Mouse (Mus musculus) hindbrain, embryonic 11.5 days (tissue): ENCODE results near the gene Dnajc6. TPM values are rescaled to one million over a fixed set of nuclear protein-coding genes. Genes with fewer than 3 reads are reported as not detected.

Experiments used
- ATAC-seq: fragments of 200-750 bp; cut with Nextera tagmentation; 2 replicates; pipeline ENCODE4 v1.8.0; 2017; ENCODE audit warnings: mild to moderate bottlenecking, moderate TSS enrichment, moderate library complexity; ENCODE audit not compliant: low FRiP score
- DNase-seq: peaks from one replicate; pipeline ENCODE4 v3.0.0-alpha.2; 2015; ENCODE audit warnings: low spot score
- H3K27ac ChIP-seq: fragments of 300-500 bp; sonication (generic); 2 replicates; pipeline ENCODE4 v1.5.1; 2014; ENCODE audit warnings: mild to moderate bottlenecking, low read depth, low read length
- H3K27me3 ChIP-seq: fragments of 300-500 bp; sonication (generic); 2 replicates; pipeline ENCODE4 v1.6.1; 2014; ENCODE audit warnings: mild to moderate bottlenecking, low read length, moderate library complexity, mixed read lengths; ENCODE audit not compliant: control insufficient read depth, insufficient read depth
- H3K36me3 ChIP-seq: fragments of 300-500 bp; sonication (generic); 2 replicates; pipeline ENCODE4 v1.6.1; 2014; ENCODE audit warnings: mild to moderate bottlenecking, low read length, moderate library complexity, mixed read lengths; ENCODE audit not compliant: control insufficient read depth, insufficient read depth
- H3K4me1 ChIP-seq: fragments of 300-500 bp; sonication (generic); replicated peaks from 2 replicates; pipeline ENCODE4 v1.6.1; 2014; ENCODE audit warnings: low read length, mixed read lengths; ENCODE audit not compliant: control insufficient read depth, insufficient read depth
- H3K4me2 ChIP-seq: fragments of 300-500 bp; sonication (generic); replicated peaks from 2 replicates; pipeline ENCODE4 v1.6.1; 2014; ENCODE audit warnings: mild to moderate bottlenecking, low read depth, low read length
- H3K4me3 ChIP-seq: fragments of 300-500 bp; sonication (generic); 2 replicates; pipeline ENCODE4 v1.5.1; 2014; ENCODE audit warnings: low read depth, low read length
- H3K9ac ChIP-seq: fragments of 300-500 bp; sonication (generic); 2 replicates; pipeline ENCODE4 v1.6.1; 2014; ENCODE audit warnings: low read depth, low read length
- H3K9me3 ChIP-seq: fragments of 300-500 bp; sonication (generic); 2 replicates; pipeline ENCODE4 v1.6.1; 2016; ENCODE audit warnings: low read length; ENCODE audit not compliant: control insufficient read depth
- WGBS: fragments of 180-500 bp; shearing (Covaris S2); extraction: QIAGEN DNeasy Blood & Tissue Kit; methylation state at CpG from one replicate; pipeline ENCODE4 v1.1.7; 2014; 5-methylcytosine and 5-hydroxymethylcytosine counted together
- polyA plus RNA-seq: library from polyadenylated mRNA; unstranded; fragments of >200 nt; fragmentation: Nextera tagmentation; extraction: Ambion mirVana; gene quantifications from 2 replicates; pipeline ENCODE4 v1.2.1, GENCODE M21; 2014

The Dnajc6 gene
- polyA plus RNA-seq = 6.0 and 6.9 TPM in 2 replicates

GRCm38 (mm10) chr4:101496534-101497237 is at the start of gene Dnajc6:
Gene Dnajc6 (plus strand): TSS chr4:101496648.
- Histone ChIP-seq H3K4me2 (peak within 1 kb of the TSS; percentile 96), H3K4me1 (peaks cover 3% of the 10 kb centered on the region; the same call in 1 of the 2 replicates), H3K27me3 (peaks cover 17% of the 10 kb centered on the region), H3K36me3 (no peaks in the 10 kb centered on the region), H3K9me3 (no peaks in the 10 kb centered on the region), H3K4me3 (peak within 1 kb of the TSS; percentile 62), H3K27ac (no peak within 1 kb of the TSS), H3K9ac (peak within 1 kb of the TSS; percentile 47; the same call in 1 of the 2 replicates)
- WGBS = 0% methylated on average over 35 of the region's 57 CpGs
- DNase-seq (peak; percentile 53), ATAC-seq (peak; percentile 73)

GRCm38 (mm10) chr4:101448701-101449100 is 47.7 kb upstream of the Dnajc6 start:
- Histone ChIP-seq H3K9ac (no peak overlapping the region), H3K4me3 (no peak overlapping the region), H3K27ac (no peak overlapping the region), H3K4me1 (no peaks in the 10 kb centered on the region), H3K27me3 (no peaks in the 10 kb centered on the region), H3K9me3 (no peaks in the 10 kb centered on the region), H3K4me2 (no peak overlapping the region), H3K36me3 (no peaks in the 10 kb centered on the region)
- ATAC-seq (no peak), DNase-seq (no peak)
- 86% methylated on average over 8 of the region's 8 CpGs for WGBS

DNA sequence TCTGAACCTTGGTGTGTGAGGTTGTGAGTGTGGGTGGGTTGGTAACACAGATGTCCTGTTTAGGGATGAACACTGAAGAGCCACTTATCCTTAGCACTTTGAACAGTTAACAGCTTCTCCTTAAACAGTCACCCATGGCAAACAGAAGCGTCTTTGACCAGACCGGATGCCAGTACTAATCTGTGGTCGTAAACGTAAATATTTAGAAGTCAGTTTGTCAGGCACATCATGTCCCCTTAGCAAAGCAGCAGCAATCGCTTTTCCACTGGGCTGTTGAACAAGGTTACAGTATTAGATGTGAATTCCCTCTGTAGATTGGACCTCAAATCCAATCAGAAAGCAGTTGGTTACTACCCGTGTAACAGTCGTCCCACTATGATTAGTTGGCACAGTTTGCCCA is 47.1 kb upstream of the Dnajc6 start:
- H3K27ac ChIP-seq = no peak overlapping the region
- ATAC-seq (no peak), DNase-seq (no peak)
- no peaks in the 10 kb centered on the region for H3K27me3 ChIP-seq
- H3K4me3 ChIP-seq = no peak overlapping the region
- H3K36me3 ChIP-seq = no peaks in the 10 kb centered on the region
- H3K4me2 ChIP-seq = no peak overlapping the region
- no peaks in the 10 kb centered on the region for H3K9me3 ChIP-seq
- H3K9ac ChIP-seq = no peak overlapping the region
- 92% methylated on average over 7 of the region's 7 CpGs for WGBS
- no peaks in the 10 kb centered on the region for H3K4me1 ChIP-seq

GRCm38 (mm10) chr4:101450150-101450780 is 46.2 kb upstream of the Dnajc6 start:
- Histone ChIP-seq H3K27ac (no peak overlapping the region), H3K9ac (no peak overlapping the region), H3K4me2 (no peak overlapping the region), H3K9me3 (no peaks in the 10 kb centered on the region), H3K27me3 (no peaks in the 10 kb centered on the region), H3K4me1 (no peaks in the 10 kb centered on the region), H3K4me3 (no peak overlapping the region), H3K36me3 (no peaks in the 10 kb centered on the region)
- ATAC-seq = no peak
- DNase-seq = no peak
- 94% methylated on average over 20 of the region's 20 CpGs for WGBS

- WGBS = 91% methylated on average over 4 of the region's 4 CpGs
- Histone ChIP-seq H3K27ac (no peak overlapping the region), H3K4me3 (no peak overlapping the region), H3K4me1 (no peaks in the 10 kb centered on the region), H3K9me3 (no peaks in the 10 kb centered on the region), H3K4me2 (no peak overlapping the region), H3K27me3 (no peaks in the 10 kb centered on the region), H3K9ac (no peak overlapping the region), H3K36me3 (no peaks in the 10 kb centered on the region)
- no peak for ATAC-seq
- DNase-seq = no peak
These were observed 45.4 kb upstream of the Dnajc6 start for GRCm38 (mm10) chr4:101451089-101451488.

- H3K36me3 ChIP-seq = no peaks in the 10 kb centered on the region
- H3K9ac ChIP-seq = no peak overlapping the region
- H3K4me2 ChIP-seq = no peak overlapping the region
These were observed 43.6 kb upstream of the Dnajc6 start for GRCm38 (mm10) chr4:101452829-101453228.

GRCm38 (mm10) chr4:101457176-101457575 is 39.3 kb upstream of the Dnajc6 start:
- Histone ChIP-seq H3K36me3 (no peaks in the 10 kb centered on the region), H3K4me3 (no peak overlapping the region), H3K27ac (no peak overlapping the region), H3K4me2 (no peak overlapping the region), H3K27me3 (no peaks in the 10 kb centered on the region), H3K9me3 (no peaks in the 10 kb centered on the region), H3K4me1 (no peaks in the 10 kb centered on the region), H3K9ac (no peak overlapping the region)
- ATAC-seq = no peak
- WGBS = 94% methylated on average over 8 of the region's 8 CpGs
- DNase-seq = no peak

More at GRCm38 (mm10) chr4:101452829-101453228, 43.6 kb upstream of the Dnajc6 start:
- 92% methylated on average over 9 of the region's 9 CpGs for WGBS
- no peaks in the 10 kb centered on the region for H3K4me1 ChIP-seq
- no peaks in the 10 kb centered on the region for H3K27me3 ChIP-seq
- ATAC-seq (no peak), DNase-seq (no peak)
- H3K27ac ChIP-seq = no peak overlapping the region
- H3K9me3 ChIP-seq = no peaks in the 10 kb centered on the region
- no peak overlapping the region for H3K4me3 ChIP-seq

GRCm38 (mm10) chr4:101458341-101458740 is 38.1 kb upstream of the Dnajc6 start:
- H3K27ac ChIP-seq = no peak overlapping the region
- no peak overlapping the region for H3K4me2 ChIP-seq
- H3K9ac ChIP-seq = no peak overlapping the region
- no peaks in the 10 kb centered on the region for H3K4me1 ChIP-seq
- no peak for ATAC-seq
- H3K9me3 ChIP-seq = no peaks in the 10 kb centered on the region
- H3K36me3 ChIP-seq = no peaks in the 10 kb centered on the region
- no peaks in the 10 kb centered on the region for H3K27me3 ChIP-seq
- DNase-seq = peak; percentile 63
- no peak overlapping the region for H3K4me3 ChIP-seq
- 56% methylated on average over 2 of the region's 2 CpGs for WGBS

DNA sequence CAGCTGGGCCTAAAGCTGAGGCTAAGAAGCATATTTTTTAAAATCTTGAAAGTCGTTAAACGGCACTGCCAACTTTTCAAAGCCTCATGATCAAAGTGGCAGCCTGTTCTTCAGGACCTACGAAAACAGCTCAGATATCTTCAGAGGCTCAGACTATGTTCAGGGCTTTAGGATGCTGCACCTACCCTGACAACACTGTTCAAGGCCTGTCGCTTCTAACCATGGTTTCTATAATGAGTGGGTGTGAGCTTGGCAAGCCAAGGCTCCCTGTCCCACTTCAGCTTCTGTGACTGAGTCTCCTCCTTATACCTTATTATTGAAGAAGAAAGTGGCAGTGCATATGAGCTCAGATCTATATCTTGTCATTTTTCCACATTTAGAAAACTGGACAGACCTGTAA is 37.1 kb upstream of the Dnajc6 start:
- Histone ChIP-seq H3K4me1 (no peaks in the 10 kb centered on the region), H3K27ac (no peak overlapping the region), H3K9ac (no peak overlapping the region), H3K4me3 (no peak overlapping the region), H3K27me3 (no peaks in the 10 kb centered on the region), H3K36me3 (no peaks in the 10 kb centered on the region), H3K4me2 (no peak overlapping the region), H3K9me3 (no peaks in the 10 kb centered on the region)
- 96% methylated on average over 4 of the region's 4 CpGs for WGBS
- ATAC-seq = no peak
- no peak for DNase-seq
